Mouse (Mus musculus) embryo, embryonic 11 days (tissue): ENCODE measurements at regions not wholly inside any gene's neighbourhood (a gene's known extent, or its start where the extent isn't known, plus 50 kb on each side); places are given as distances from the start of the nearest gene placed in this dataset.

ENCODE experiments used
- DNase-seq: peaks from one replicate; pipeline ENCODE4 v3.0.0-alpha.2; 2015

- peak; percentile 79 for DNase-seq
Measured at GRCm38 (mm10) chr9:41365251-41365650, 203.8 kb upstream of the Ubash3b start.

GRCm38 (mm10) chr9:41364442-41365250 lies 203.1 kb upstream of the Ubash3b start:
- peak; percentile 55 for DNase-seq

GRCm38 (mm10) chr9:41360356-41360755 lies 198.9 kb upstream of the Ubash3b start:
- no peak for DNase-seq

- no peak for DNase-seq
Measured at GRCm38 (mm10) chr9:41359286-41359685, 197.8 kb upstream of the Ubash3b start.

- no peak for DNase-seq
Measured at GRCm38 (mm10) chr9:41345338-41345737, 183.8 kb upstream of the Ubash3b start.

- no peak for DNase-seq
Measured at GRCm38 (mm10) chr9:41337375-41337774, 175.9 kb upstream of the Ubash3b start.

- no peak for DNase-seq
Measured at GRCm38 (mm10) chr9:41336801-41337200, 175.3 kb upstream of the Ubash3b start.

- peak; percentile 70 for DNase-seq
Measured at GRCm38 (mm10) chr9:41334462-41335241, 173.2 kb upstream of the Ubash3b start.

GRCm38 (mm10) chr9:41333526-41333925 lies 172.0 kb upstream of the Ubash3b start:
- no peak for DNase-seq

- DNase-seq, result no peak
Measured at GRCm38 (mm10) chr9:41328959-41329358, 167.5 kb upstream of the Ubash3b start.

- DNase-seq, result peak; percentile 60
Measured at GRCm38 (mm10) chr9:41328480-41328879, 167.0 kb upstream of the Ubash3b start.

GRCm38 (mm10) chr9:41328056-41328455 lies 166.6 kb upstream of the Ubash3b start:
- peak; percentile 25 for DNase-seq

GRCm38 (mm10) chr9:41327561-41327960 lies 166.1 kb upstream of the Ubash3b start:
- peak; percentile 21 for DNase-seq

- DNase-seq, result peak; percentile 87
Measured at GRCm38 (mm10) chr9:41326772-41327560, 165.5 kb upstream of the Ubash3b start.

GRCm38 (mm10) chr9:41321521-41321920 lies 160.0 kb upstream of the Ubash3b start:
- DNase-seq, result no peak

- DNase-seq, result no peak
Measured at GRCm38 (mm10) chr9:41319066-41319465, 157.6 kb upstream of the Ubash3b start.

- DNase-seq, result no peak
Measured at GRCm38 (mm10) chr9:41306229-41306628, 144.7 kb upstream of the Ubash3b start.

- no peak for DNase-seq
Measured at GRCm38 (mm10) chr9:41303494-41303828, 142.0 kb upstream of the Ubash3b start.

GRCm38 (mm10) chr9:41302809-41303493 lies 141.5 kb upstream of the Ubash3b start:
- DNase-seq, result peak; percentile 79

- no peak for DNase-seq
Measured at GRCm38 (mm10) chr9:41286145-41286468, 124.6 kb upstream of the Ubash3b start.

GRCm38 (mm10) chr9:41285266-41286144 lies 124.0 kb upstream of the Ubash3b start:
- DNase-seq, result peak; percentile 21

GRCm38 (mm10) chr9:41277726-41278125 lies 116.2 kb upstream of the Ubash3b start:
- DNase-seq, result no peak
